Mouse (Mus musculus) mouse trophoblast stem cell (cell line): ENCODE measurements at regions not wholly inside any gene's neighbourhood (a gene's known extent, or its start where the extent isn't known, plus 50 kb on each side); places are given as distances from the start of the nearest gene placed in this dataset.

ENCODE experiments used
- in situ Hi-C, 2 experiments: fragments of 300-500 bp; cut with MseI, MboI; formaldehyde crosslinking; loops; 2 replicates in 1 of 2; 3 replicates in 1 of 2; pipeline ENCODE4 v1.15.1; 2025

- in situ Hi-C loops: no loop called here
Observed at GRCm38 (mm10) chr8:35300881-35301521, 464.6 kb upstream of the Gm19410 start.

GRCm38 (mm10) chr8:35302856-35303255, 462.7 kb upstream of the Gm19410 start:
- in situ Hi-C loops: no loop called here

GRCm38 (mm10) chr8:35321270-35321865, 444.2 kb upstream of the Gm19410 start:
- in situ Hi-C loops: no loop called here

GRCm38 (mm10) chr8:35323180-35323975, 442.2 kb upstream of the Gm19410 start:
- in situ Hi-C loops: no loop called here
